Mouse (Mus musculus) cerebellum, adult 2 months (tissue): Measurements from ENCODE around the gene Ski.

Experiments used
- CTCF ChIP-seq: fragments of 200-500 bp; IDR thresholded peaks from 2 replicates; pipeline ENCODE4 v1.5.1; 2011; ENCODE audit warnings: low read depth, mild to moderate bottlenecking, control low read depth, low read length, moderate library complexity, borderline replicate concordance; ENCODE audit not compliant: insufficient read depth
- POLR2A ChIP-seq: fragments of 200-500 bp; IDR thresholded peaks from 2 replicates; pipeline ENCODE4 v1.6.1; 2011; ENCODE audit warnings: low read length, control low read depth, borderline replicate concordance; ENCODE audit not compliant: insufficient read depth

GRCm38 (mm10) chr4:155116607-155117006 is 105.8 kb downstream of the Ski start:
- TF ChIP-seq CTCF, result no peak
- TF ChIP-seq POLR2A, result no peak
